9 mouse cellular contexts compared by ENCODE assay signal in the genomic region with DNA sequence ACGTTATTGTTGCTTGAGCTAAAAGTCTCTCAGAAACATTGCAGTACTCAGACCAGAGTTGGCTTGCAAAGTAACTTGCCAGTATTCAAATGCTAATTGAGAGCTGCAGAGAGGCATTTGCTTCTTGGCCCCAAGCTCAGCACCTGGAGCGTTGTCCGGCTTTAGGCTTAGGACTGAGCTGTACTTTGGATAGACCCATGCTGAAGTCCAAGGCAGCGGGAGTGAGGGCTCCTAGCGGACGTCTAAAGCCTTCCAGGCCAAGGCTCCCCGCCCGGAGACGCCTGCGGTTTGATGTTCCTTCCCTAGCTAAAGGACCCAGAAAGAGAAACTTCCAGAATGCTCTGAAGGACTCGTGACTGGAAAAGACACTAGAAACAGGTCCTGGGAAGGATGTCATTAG. TPM values are rescaled to one million over a fixed set of nuclear protein-coding genes. Genes with fewer than 3 reads are reported as not detected.
DNase-seq lines count a peak whose midpoint lies in the region; ATAC-seq lines count a peak whose summit lies in the region.
"Had no signal": no experiment of that assay in that cellular context is flagged by ENCODE, and none has a peak within 500 bp of the region (broad histone marks: within the 10 kb centered on the region; RNA-seq: fewer than 3 reads in every experiment).

No protein-coding gene starts in this region.

- no peak overlapping the region for H3K27ac ChIP-seq in lung, embryonic 15.5 days
- no peak overlapping the region for H3K27ac ChIP-seq in forebrain, embryonic 15.5 days (replicated peaks)

- DNase-seq in lung, adult 18-20 months: no peak
- DNase-seq in kidney, postnatal 14 days: peak; percentile 40
- peak; percentile 44 for DNase-seq in splenic B cell, adult 2 months (ENCODE audit: low read depth, low spot score)
- DNase-seq in B cell, adult 2 months: no peak
- DNase-seq in left cerebral cortex, adult 8-10 months (ENCODE audit: low spot score in 2 of 2): no peak
- no peak for DNase-seq in ovary, adult 18-20 months (ENCODE audit: low spot score)

- no peak overlapping the region for H3K9ac ChIP-seq in lung, embryonic 15.5 days
- H3K9ac ChIP-seq in forebrain, embryonic 15.5 days (replicated peaks): no peak overlapping the region

- no peak overlapping the region for H3K4me2 ChIP-seq in lung, embryonic 15.5 days
- H3K4me2 ChIP-seq in forebrain, embryonic 15.5 days (replicated peaks): no peak overlapping the region

- no peaks in the 10 kb centered on the region for H3K36me3 ChIP-seq in lung, embryonic 15.5 days
- H3K36me3 ChIP-seq in forebrain, embryonic 15.5 days: no peaks in the 10 kb centered on the region
- H3K36me3 ChIP-seq in splenic B cell, adult 2 months (ENCODE audit: control insufficient read depth, insufficient read depth, low read length, poor library complexity, severe bottlenecking): no peaks in the 10 kb centered on the region

- H3K27me3 ChIP-seq in lung, embryonic 15.5 days: peaks cover 61% of the 10 kb centered on the region
- peaks cover 55% of the 10 kb centered on the region for H3K27me3 ChIP-seq in forebrain, embryonic 15.5 days
- no peaks in the 10 kb centered on the region for H3K27me3 ChIP-seq in splenic B cell, adult 2 months (ENCODE audit: control insufficient read depth, insufficient read depth, low read length, poor library complexity, severe bottlenecking)

- WGBS in lung, embryonic 15.5 days: 2% methylated on average over 11 of the region's 11 CpGs
- WGBS in forebrain, embryonic 15.5 days: 0% methylated on average over 11 of the region's 11 CpGs

- peaks cover 22% of the 10 kb centered on the region for H3K4me1 ChIP-seq in lung, embryonic 15.5 days
- peaks cover 20% of the 10 kb centered on the region for H3K4me1 ChIP-seq in forebrain, embryonic 15.5 days

- H3K4me3 ChIP-seq in lung, embryonic 15.5 days: peak overlapping the region; percentile 28; the same call in 1 of the 2 replicates
- 0 out of 2 replicates have a peak overlapping the region, but pooled peaks have one; percentile 31 for H3K4me3 ChIP-seq in forebrain, embryonic 15.5 days

- H3K9me3 ChIP-seq in lung, embryonic 15.5 days: no peaks in the 10 kb centered on the region
- H3K9me3 ChIP-seq in forebrain, embryonic 15.5 days: no peaks in the 10 kb centered on the region

- ATAC-seq in lung, embryonic 15.5 days (ENCODE audit: borderline replicate concordance, extremely low read depth, low FRiP score, low TSS enrichment): no peak
- no peak for ATAC-seq in forebrain, embryonic 15.5 days (replicated peaks)

RNA-seq across cellular contexts. Expression of gene Galr2, which starts 1.4 kb away (rescaled TPM):
- polyA plus RNA-seq in lung, embryonic 15.5 days (2015; fragmentation: Nextera tagmentation; extraction: Ambion mirVana): 0.07 and 0.24 TPM in 2 replicates
- 0.29 TPM in 1 of 2 replicates, not detected in the other for polyA plus RNA-seq in forebrain, embryonic 15.5 days (2015; fragmentation: Nextera tagmentation; extraction: Ambion mirVana)
- total RNA-seq in left cerebral cortex, adult 8-10 months (2022): not detected
- total RNA-seq: neutrophil, adult 5-6 weeks had no signal

RNA-seq across cellular contexts. Expression of gene Srp68, which starts 8.1 kb away (rescaled TPM):
- polyA plus RNA-seq in lung, embryonic 15.5 days (2015; fragmentation: Nextera tagmentation; extraction: Ambion mirVana): 89.8 and 95.4 TPM in 2 replicates
- polyA plus RNA-seq in forebrain, embryonic 15.5 days (2015; fragmentation: Nextera tagmentation; extraction: Ambion mirVana): 68.9 and 71.5 TPM in 2 replicates
- 10 to 100 TPM; 66.5 to 72.8 (median 70.5) TPM for total RNA-seq in left cerebral cortex, adult 8-10 months (2022)

RNA-seq across cellular contexts. Expression of gene Exoc7, which starts 24.9 kb away (rescaled TPM):
- polyA plus RNA-seq in lung, embryonic 15.5 days (2015; fragmentation: Nextera tagmentation; extraction: Ambion mirVana): 58.4 and 63.5 TPM in 2 replicates
- 109 and 114 TPM in 2 replicates for polyA plus RNA-seq in forebrain, embryonic 15.5 days (2015; fragmentation: Nextera tagmentation; extraction: Ambion mirVana)
- 100 to 1,000 TPM in 3 of 4 experiments, 10 to 100 TPM in 1; 99.6 to 115 (median 106) TPM for total RNA-seq in left cerebral cortex, adult 8-10 months (2022)

RNA-seq across cellular contexts. Expression of gene Evpl, which starts 44.2 kb away (rescaled TPM):
- polyA plus RNA-seq in lung, embryonic 15.5 days (2015; fragmentation: Nextera tagmentation; extraction: Ambion mirVana): 5.8 and 6.4 TPM in 2 replicates
- 0.19 and 0.33 TPM in 2 replicates for polyA plus RNA-seq in forebrain, embryonic 15.5 days (2015; fragmentation: Nextera tagmentation; extraction: Ambion mirVana)
- total RNA-seq in left cerebral cortex, adult 8-10 months (2022): 1 to 10 TPM; 2.1 to 2.8 (median 2.5) TPM

RNA-seq across cellular contexts. Expression of gene Foxj1, which starts 53.1 kb away (rescaled TPM):
- polyA plus RNA-seq in lung, embryonic 15.5 days (2015; fragmentation: Nextera tagmentation; extraction: Ambion mirVana): 21.1 and 21.2 TPM in 2 replicates
- polyA plus RNA-seq in forebrain, embryonic 15.5 days (2015; fragmentation: Nextera tagmentation; extraction: Ambion mirVana): 9.5 and 14.7 TPM in 2 replicates
- total RNA-seq in left cerebral cortex, adult 8-10 months (2022): 1 to 10 TPM; 4.4 to 8.6 (median 4.7) TPM
- total RNA-seq: neutrophil, adult 5-6 weeks had no signal

Comparison
In these comparisons a context has a peak if more than half of its experiments do, and no peak if none do; other contexts are left out.
1. DNase-seq: peak in kidney, postnatal 14 days (single experiment) and splenic B cell, adult 2 months (single experiment); none in lung, adult 18-20 months (0 of 2), B cell, adult 2 months (0 of 2), left cerebral cortex, adult 8-10 months (0 of 2) and ovary, adult 18-20 months (single experiment).